Mouse (Mus musculus): ENCODE measurements around the gene Hmgb4. TPM values are rescaled to one million over a fixed set of nuclear protein-coding genes. Genes with fewer than 3 reads are reported as not detected.
A peak's percentile ranks its signal among the peaks of the same experiment; 100 is the strongest.

Hmgb4 gene
- not detected in 2 replicates for total RNA-seq (2014; rRNA removed)
- 0.23 TPM in 1 of 2 replicates, not detected in the other for polyA plus RNA-seq (2015; fragmentation: Nextera tagmentation; extraction: Ambion mirVana)

DNA sequence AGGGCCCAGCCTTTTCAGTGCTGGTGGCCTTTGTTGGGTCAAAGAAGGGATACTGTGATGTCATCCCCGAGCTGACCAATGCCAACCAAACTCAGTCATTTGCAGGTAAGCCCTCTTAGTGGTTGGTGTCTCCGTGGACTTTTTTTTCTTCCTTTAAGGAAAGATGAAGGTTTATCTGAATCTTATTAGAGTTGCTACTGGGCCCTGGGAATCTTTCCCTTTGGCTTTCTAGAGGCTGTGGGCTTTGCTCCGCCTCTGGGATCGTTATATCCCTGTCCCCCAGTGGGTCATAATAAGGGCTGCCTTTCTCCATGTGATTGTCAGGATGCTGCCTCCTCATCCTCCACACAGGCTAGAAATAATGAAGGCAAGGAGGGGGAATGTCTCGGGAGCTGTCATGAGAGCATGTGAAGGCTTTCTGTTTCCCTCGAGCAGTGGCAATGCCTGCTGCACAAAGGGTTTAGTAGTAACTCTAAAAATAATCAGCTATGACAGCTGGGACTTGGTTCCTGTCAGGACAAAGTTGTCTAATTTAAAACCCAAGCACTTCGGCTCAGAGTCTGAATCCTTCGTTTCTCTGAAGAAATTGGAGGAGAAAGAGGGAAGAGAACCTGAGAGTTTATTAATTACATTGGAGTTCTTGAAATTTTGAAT, at the start of gene Hmgb4:
TSS of gene Hmgb4 (minus strand) at position 51 of the 654 bp plus-strand sequence.
- DNase-seq (ENCODE audit: low spot score) = no peak
- no peak for TF ChIP-seq CTCF (IDR thresholded peaks at IDR 0.05)

DNA sequence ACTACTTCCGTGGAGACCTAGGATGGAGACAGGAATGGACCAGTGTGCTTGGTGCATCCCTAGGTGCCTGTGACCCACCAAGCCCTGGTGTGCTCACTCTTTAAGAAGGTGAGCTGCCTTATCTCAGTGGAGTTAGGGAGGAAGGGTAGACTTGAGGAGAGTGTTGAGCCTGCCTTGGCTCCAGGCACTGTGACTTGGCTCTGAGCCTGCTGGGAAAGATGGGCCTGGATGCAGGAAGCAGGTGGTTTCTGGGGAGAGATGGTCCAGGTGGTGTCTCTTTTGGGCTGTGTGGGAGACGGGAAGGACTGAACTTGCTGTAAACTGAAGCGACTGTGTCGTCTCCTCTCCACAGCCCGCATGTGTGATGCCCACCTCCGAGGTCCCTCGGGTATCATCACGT, 45.3 kb upstream of the Hmgb4 start:
- WGBS = 95% methylated on average over 8 of the region's 8 CpGs
- peaks cover 6% of the 10 kb centered on the region; the same call in 1 of the 2 replicates for H3K36me3 ChIP-seq (ENCODE audit: insufficient read depth, low read length)
- TF ChIP-seq CTCF (IDR thresholded peaks at IDR 0.05) = no peak
- no peaks in the 10 kb centered on the region for H3K9me3 ChIP-seq (ENCODE audit: low read length)
- ATAC-seq (ENCODE audit: low FRiP score) = no peak
- DNase-seq (ENCODE audit: low spot score) = no peak
- H3K27ac ChIP-seq (ENCODE audit: low read depth, low read length) = no peak overlapping the region
- H3K4me1 ChIP-seq (ENCODE audit: insufficient read depth, low read length) = no peaks in the 10 kb centered on the region
- H3K4me3 ChIP-seq (ENCODE audit: low read depth, low read length) = no peak overlapping the region
- no peak overlapping the region for H3K4me2 ChIP-seq (ENCODE audit: low read depth, low read length, poor library complexity, severe bottlenecking)
- no peak overlapping the region for H3K9ac ChIP-seq (replicated peaks; ENCODE audit: low read length, poor library complexity, severe bottlenecking)
- H3K27me3 ChIP-seq (ENCODE audit: insufficient read depth, low read length) = no peaks in the 10 kb centered on the region

More for the DNA sequence above, at the start of gene Hmgb4:
- H3K27me3 ChIP-seq (ENCODE audit: insufficient read depth, low read length) = no peaks in the 10 kb centered on the region
- 53% methylated on average over 8 of the region's 8 CpGs for WGBS
- H3K4me1 ChIP-seq (ENCODE audit: insufficient read depth, low read length) = peaks cover 2% of the 10 kb centered on the region; the same call in 1 of the 2 replicates
- no peak for ATAC-seq (ENCODE audit: low FRiP score)
- H3K4me2 ChIP-seq (ENCODE audit: low read depth, low read length, poor library complexity, severe bottlenecking) = no peak within 1 kb of the TSS
- no peaks in the 10 kb centered on the region for H3K36me3 ChIP-seq (ENCODE audit: insufficient read depth, low read length)
- no peak within 1 kb of the TSS for H3K4me3 ChIP-seq (ENCODE audit: low read depth, low read length)
- peak within 1 kb of the TSS; percentile 62 for H3K27ac ChIP-seq (ENCODE audit: low read depth, low read length)
- no peak within 1 kb of the TSS for H3K9ac ChIP-seq (replicated peaks; ENCODE audit: low read length, poor library complexity, severe bottlenecking)
- no peaks in the 10 kb centered on the region for H3K9me3 ChIP-seq (ENCODE audit: low read length)

DNA sequence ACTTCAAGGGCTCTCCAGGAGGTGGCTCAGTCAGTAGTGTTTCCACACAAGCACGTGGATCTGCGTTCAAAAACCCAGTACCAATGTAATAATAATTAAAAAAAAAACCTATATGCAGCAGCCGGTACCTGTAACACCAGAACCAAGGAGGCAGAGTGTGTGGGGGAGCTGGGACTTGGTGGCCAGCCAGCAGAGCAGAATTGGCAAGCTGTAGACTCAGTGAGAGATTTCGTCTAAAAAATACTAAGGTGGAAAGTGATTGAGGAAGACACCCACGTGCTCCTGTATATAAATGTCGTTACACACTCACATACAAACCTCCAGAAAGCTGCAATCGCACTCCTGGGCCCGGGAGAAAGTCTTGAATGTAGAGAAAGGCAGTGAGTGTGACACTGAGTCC, 43.3 kb upstream of the Hmgb4 start:
- Histone ChIP-seq H3K4me2 (ENCODE audit: low read depth, low read length, poor library complexity, severe bottlenecking) (no peak overlapping the region), H3K9me3 (ENCODE audit: low read length) (no peaks in the 10 kb centered on the region), H3K4me3 (ENCODE audit: low read depth, low read length) (no peak overlapping the region), H3K36me3 (ENCODE audit: insufficient read depth, low read length) (peaks cover 7% of the 10 kb centered on the region; the same call in 1 of the 2 replicates), H3K27ac (ENCODE audit: low read depth, low read length) (no peak overlapping the region), H3K9ac (replicated peaks; ENCODE audit: low read length, poor library complexity, severe bottlenecking) (no peak overlapping the region), H3K27me3 (ENCODE audit: insufficient read depth, low read length) (no peaks in the 10 kb centered on the region), H3K4me1 (ENCODE audit: insufficient read depth, low read length) (no peaks in the 10 kb centered on the region)
- ATAC-seq (ENCODE audit: low FRiP score) (no peak), DNase-seq (ENCODE audit: low spot score) (no peak)
- 74% methylated on average over 8 of the region's 8 CpGs for WGBS
- no peak for TF ChIP-seq CTCF (IDR thresholded peaks at IDR 0.05)

DNA sequence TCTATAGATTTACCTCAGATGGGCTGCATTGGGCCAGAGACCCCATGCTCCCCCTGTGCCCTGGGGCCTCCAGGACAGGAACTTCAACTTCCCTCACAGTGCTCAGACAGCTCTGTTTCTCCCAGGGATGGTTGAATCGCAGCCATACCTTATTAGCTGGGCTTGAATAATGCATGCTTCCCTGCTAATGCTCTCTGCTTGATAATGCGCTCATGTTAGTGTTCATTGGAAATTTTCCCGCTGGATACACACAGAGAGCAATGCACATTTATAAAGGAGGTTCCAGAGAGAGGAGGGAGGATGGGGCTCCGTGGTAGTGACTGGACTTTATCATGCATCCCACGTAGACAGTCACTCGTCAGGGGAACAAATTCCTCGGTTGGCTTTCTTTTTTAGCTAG, 27.3 kb upstream of the Hmgb4 start:
- no peak for TF ChIP-seq CTCF (IDR thresholded peaks at IDR 0.05)
- Histone ChIP-seq H3K4me1 (ENCODE audit: insufficient read depth, low read length) (0 out of 2 replicates have a peak, but pooled peaks cover 3% of the 10 kb centered on the region), H3K9ac (replicated peaks; ENCODE audit: low read length, poor library complexity, severe bottlenecking) (no peak overlapping the region), H3K27ac (ENCODE audit: low read depth, low read length) (0 out of 2 replicates have a peak overlapping the region, but pooled peaks have one; percentile 32), H3K27me3 (ENCODE audit: insufficient read depth, low read length) (no peaks in the 10 kb centered on the region), H3K9me3 (ENCODE audit: low read length) (no peaks in the 10 kb centered on the region), H3K36me3 (ENCODE audit: insufficient read depth, low read length) (no peaks in the 10 kb centered on the region), H3K4me3 (ENCODE audit: low read depth, low read length) (no peak overlapping the region), H3K4me2 (ENCODE audit: low read depth, low read length, poor library complexity, severe bottlenecking) (no peak overlapping the region)
- 31% methylated on average over 7 of the region's 7 CpGs for WGBS
- ATAC-seq (ENCODE audit: low FRiP score) (no peak), DNase-seq (ENCODE audit: low spot score) (peak; percentile 76)

DNA sequence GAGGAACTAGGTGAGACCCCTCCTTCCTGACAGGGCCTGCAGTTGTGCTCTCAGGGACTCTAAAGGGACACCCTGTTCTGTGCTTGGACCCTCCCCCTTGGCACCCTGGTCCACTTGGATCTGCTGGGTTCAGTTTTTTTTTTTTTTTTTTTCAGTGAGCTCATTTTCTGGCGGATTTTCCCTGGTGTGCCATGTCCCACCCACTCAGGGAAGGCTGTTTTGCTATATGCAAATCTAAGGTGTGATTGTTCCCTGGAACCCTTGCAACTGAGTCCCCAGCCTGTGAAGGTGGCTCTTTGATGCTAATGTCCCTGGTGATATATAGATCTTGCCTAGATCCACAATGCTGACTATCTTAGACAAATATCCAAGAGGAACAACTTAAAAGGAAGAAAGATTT, 24.3 kb upstream of the Hmgb4 start:
- Histone ChIP-seq H3K4me1 (ENCODE audit: insufficient read depth, low read length) (0 out of 2 replicates have a peak, but pooled peaks cover 3% of the 10 kb centered on the region), H3K4me3 (ENCODE audit: low read depth, low read length) (no peak overlapping the region), H3K9ac (replicated peaks; ENCODE audit: low read length, poor library complexity, severe bottlenecking) (no peak overlapping the region), H3K27me3 (ENCODE audit: insufficient read depth, low read length) (no peaks in the 10 kb centered on the region), H3K4me2 (ENCODE audit: low read depth, low read length, poor library complexity, severe bottlenecking) (no peak overlapping the region), H3K36me3 (ENCODE audit: insufficient read depth, low read length) (no peaks in the 10 kb centered on the region), H3K27ac (ENCODE audit: low read depth, low read length) (no peak overlapping the region), H3K9me3 (ENCODE audit: low read length) (no peaks in the 10 kb centered on the region)
- 80% methylated on average over 1 of the region's 1 CpGs for WGBS
- no peak for DNase-seq (ENCODE audit: low spot score)
- no peak for ATAC-seq (ENCODE audit: low FRiP score)
- no peak for TF ChIP-seq CTCF (IDR thresholded peaks at IDR 0.05)

DNA sequence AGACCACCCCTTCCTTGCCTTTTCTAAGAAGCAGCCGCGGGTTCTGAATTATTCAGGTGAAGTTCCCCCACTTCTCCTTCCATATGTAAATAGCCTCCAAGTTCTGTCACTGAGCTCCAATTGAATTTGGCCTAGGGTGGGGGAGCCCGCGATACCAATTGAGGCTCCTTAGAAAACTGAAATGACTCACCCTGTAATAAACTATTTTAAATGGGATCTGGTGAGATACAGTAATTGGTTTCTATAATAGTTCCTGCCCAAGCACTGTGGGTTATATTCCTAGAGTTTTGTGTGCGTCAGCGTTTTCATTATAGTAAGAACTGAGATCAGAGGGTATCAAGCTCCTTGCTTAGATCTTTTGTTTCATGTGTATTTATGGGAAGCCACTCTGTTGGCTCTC, 14.8 kb upstream of the Hmgb4 start:
- H3K9ac ChIP-seq (replicated peaks; ENCODE audit: low read length, poor library complexity, severe bottlenecking) = no peak overlapping the region
- H3K27ac ChIP-seq (ENCODE audit: low read depth, low read length) = no peak overlapping the region
- no peaks in the 10 kb centered on the region for H3K27me3 ChIP-seq (ENCODE audit: insufficient read depth, low read length)
- WGBS = 53% methylated on average over 6 of the region's 6 CpGs
- TF ChIP-seq CTCF (IDR thresholded peaks at IDR 0.05) = no peak
- H3K9me3 ChIP-seq (ENCODE audit: low read length) = no peaks in the 10 kb centered on the region
- no peak overlapping the region for H3K4me3 ChIP-seq (ENCODE audit: low read depth, low read length)
- H3K4me1 ChIP-seq (ENCODE audit: insufficient read depth, low read length) = 0 out of 2 replicates have a peak, but pooled peaks cover 3% of the 10 kb centered on the region
- DNase-seq (ENCODE audit: low spot score) (no peak), ATAC-seq (ENCODE audit: low FRiP score) (no peak)
- H3K4me2 ChIP-seq (ENCODE audit: low read depth, low read length, poor library complexity, severe bottlenecking) = no peak overlapping the region
- peaks cover 2% of the 10 kb centered on the region; the same call in 1 of the 2 replicates for H3K36me3 ChIP-seq (ENCODE audit: insufficient read depth, low read length)

All from midbrain, postnatal 0 days (tissue).